Mouse (Mus musculus) spleen, embryonic (tissue): ENCODE measurements around the gene Lrrc8d.

ENCODE experiments used
- CTCF ChIA-PET: fragments of 350-600 bp; sonication (Branson Sonifier 250); formaldehyde crosslinking; loops from one replicate; lab custom pipeline; 2022; lab: Charles Lee

The Lrrc8d gene

DNA sequence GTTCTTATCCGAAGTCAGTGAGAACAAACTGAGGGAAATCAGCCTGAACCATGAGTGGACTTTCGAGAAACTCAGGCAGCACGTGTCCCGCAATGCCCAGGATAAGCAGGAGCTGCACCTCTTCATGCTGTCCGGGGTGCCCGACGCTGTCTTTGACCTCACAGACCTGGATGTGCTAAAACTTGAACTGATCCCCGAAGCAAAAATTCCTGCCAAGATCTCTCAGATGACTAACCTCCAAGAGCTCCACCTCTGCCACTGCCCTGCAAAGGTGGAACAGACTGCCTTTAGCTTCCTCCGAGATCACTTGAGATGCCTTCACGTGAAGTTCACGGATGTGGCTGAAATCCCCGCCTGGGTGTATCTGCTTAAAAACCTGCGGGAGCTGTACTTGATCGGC lies 113.3 kb downstream of the Lrrc8d start:
- CTCF ChIA-PET: no interaction called here

DNA sequence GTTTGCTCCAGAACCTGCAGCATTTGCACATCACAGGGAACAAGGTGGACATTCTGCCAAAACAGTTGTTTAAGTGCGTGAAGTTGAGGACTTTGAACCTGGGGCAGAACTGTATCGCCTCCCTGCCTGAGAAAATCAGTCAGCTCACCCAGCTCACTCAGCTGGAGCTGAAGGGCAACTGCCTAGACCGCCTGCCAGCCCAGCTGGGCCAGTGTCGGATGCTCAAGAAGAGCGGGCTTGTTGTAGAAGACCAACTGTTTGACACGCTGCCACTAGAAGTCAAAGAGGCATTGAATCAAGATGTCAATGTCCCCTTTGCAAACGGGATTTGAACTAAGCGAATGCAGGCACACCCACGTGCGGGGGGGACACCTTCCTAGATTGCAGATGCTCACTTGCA lies 114.2 kb downstream of the Lrrc8d start:
- CTCF ChIA-PET: no interaction called here

DNA sequence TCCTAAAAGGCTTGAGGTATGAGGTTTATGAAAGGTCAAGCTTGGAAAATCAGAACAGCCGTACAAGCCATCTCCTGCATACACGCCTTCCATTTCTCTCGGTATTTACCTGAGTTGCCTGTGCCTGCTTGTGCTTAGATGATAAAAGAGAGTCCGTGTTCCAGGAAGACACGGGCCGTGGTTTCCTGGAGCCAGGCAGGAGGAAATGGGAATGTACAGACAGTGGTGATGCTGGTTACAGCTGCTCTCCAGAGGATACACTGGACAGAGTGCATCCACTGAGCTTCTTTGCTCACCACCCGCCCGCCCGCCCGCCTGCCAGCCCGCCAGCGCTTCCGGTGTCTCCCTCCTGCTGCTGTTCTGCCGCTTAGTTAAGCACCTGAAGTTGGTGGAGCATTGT lies 116.3 kb downstream of the Lrrc8d start:
- CTCF ChIA-PET: no interaction called here

DNA sequence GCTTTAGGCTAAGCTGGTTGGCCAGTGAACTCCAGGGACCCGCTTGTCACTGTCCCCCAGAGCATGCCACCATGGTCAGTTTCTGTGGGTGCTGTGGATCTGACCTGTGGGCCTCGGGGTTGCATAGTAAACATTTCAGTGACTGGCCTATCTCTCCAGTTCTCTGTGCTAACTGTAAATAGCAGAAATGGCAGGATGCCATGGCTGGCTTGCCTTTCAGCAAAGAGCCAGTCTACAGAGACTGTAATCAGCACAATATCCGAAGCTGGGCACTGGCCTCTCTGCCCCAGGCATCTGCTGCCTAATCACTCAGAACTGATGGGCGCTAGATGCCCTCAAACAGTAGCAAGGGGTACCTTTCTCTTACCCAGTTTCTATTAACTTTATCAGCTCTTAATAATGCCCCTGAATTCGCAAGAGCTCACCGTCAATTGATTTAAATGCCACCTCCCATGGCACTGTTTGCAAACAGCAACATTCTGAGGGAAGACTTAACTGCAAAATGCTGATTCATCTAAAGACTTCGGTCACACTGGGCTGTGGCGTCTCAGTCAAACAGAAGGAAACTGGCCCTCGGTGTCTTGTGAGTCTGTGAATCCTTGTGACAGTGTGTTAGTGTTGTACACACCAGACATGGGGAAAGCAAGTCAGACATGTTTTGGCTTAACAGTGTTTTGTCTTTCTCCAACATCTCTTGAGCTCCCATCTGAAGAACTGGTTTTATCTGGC lies 117.6 kb downstream of the Lrrc8d start:
- CTCF ChIA-PET: no interaction called here

DNA sequence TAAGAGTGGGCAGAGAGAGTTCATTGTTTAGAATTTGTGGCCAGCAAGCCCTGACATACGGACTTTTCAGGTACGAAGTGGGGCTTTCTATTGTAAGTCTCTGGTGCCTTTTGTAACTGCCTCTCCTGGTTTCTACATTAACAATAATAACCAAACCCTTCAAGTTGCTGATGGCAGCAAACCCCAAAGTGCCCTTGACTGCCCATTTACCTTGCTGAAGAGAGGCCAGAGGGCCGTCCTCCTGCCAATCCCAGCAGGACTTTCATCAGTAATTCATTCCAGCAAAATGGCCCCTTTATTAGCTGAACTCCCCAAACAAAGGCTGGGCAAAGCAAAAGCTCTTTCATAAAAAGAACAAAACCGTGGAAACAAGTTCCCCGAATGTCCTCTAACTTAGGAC lies 118.6 kb downstream of the Lrrc8d start:
- CTCF ChIA-PET: no interaction called here

DNA sequence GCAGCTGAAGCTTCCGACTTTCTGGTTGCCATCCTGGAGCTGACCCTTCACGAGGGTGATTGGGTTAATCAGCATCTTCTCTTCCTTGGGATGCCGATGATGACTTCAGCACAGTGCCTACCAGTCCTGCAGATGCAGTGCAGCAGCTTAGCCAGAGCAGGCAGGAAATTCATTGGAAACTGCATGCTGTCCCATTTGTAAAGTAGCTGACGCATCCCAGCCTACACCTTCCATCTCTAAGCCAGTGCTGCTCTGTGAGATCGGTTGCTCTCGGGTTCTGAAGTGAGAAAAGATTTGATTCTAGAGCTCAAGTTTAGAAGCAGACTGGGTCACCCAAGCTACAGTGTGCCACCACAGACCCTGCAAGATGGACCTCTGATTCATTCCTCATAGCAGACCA lies 121.6 kb downstream of the Lrrc8d start:
- CTCF ChIA-PET: no interaction called here

DNA sequence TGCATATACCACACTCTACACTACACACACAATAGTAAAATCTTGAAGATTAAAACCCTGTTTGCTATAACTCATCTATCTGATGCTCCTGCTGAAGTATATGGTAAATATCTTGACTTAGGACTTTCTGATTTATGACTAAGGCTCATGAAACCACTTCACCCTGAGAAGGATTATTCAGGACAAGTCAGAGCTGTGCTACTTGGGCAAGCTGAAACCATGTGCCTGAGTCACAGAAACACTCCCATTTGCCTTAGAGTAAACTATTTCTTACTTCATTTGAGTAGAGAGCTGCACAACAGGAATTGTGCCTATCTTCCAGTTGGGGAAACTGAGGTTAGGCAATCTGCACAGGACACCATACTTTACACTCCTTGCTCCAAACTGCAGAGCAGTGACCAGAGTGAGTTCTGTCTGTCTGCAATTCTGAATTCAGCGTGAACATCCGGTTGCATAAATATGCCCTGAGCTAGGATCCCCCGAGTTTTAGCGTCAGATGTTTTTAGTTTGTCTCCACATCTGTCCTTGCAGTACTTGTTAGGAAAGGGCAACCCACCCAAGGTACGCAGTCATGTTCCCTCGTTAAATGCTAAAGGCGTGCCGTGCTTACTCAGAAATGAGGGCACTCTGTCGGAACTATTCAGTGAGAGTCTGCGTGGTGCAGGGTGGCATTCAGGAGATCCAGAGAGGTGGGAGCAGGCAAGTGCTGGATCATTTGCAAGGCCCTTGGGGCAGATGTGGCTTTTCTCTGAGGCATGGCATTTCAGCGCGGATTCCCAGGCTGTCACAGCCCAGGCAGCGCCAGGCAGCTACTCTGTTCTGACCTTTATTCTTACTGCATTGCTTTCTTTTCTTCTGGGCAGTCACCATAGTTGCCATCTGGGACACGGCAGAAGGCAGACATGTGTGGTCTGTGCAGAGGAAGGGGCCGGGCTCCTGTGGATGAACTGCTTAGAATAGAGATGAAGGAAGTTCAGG lies 123.0 kb downstream of the Lrrc8d start:
- CTCF ChIA-PET: no interaction called here

DNA sequence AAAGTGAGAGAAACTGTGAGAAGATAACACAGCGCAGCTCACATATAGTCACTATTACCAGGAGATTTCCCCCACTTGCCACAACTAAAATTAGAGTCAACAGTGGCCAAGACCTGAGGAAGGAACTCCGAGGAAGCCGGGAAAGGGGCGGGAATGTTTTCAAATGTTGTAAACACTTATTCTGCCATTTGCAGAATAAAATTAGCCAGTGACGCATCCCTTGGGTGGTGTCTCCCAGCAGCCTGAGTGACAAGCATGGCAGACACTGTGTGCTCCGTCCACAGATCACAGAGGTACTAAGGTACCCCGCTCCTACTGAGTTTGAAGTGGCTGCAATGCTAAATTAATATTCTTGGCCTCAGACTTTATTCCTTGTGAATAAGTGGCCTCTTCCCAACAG lies 124.5 kb downstream of the Lrrc8d start:
- CTCF ChIA-PET: no interaction called here

DNA sequence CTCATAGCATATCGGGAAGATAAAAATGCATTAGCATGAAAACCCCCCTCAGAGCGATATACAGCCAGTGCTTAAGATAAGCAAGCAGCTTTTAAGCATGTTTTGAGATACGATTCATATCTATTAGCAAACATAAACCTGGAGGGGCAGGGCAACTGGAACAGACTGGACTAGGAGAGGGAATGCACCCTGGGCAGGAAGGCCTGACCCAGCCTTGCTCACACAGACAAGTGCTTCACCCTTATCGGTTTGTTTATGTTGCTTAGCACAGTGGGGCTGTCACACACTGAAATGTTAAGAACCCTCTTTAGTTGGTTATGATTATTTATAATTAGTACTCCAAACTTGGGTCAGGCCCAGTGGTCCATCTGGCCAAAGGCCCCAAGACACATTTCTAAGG lies 125.1 kb downstream of the Lrrc8d start:
- CTCF ChIA-PET: no interaction called here

DNA sequence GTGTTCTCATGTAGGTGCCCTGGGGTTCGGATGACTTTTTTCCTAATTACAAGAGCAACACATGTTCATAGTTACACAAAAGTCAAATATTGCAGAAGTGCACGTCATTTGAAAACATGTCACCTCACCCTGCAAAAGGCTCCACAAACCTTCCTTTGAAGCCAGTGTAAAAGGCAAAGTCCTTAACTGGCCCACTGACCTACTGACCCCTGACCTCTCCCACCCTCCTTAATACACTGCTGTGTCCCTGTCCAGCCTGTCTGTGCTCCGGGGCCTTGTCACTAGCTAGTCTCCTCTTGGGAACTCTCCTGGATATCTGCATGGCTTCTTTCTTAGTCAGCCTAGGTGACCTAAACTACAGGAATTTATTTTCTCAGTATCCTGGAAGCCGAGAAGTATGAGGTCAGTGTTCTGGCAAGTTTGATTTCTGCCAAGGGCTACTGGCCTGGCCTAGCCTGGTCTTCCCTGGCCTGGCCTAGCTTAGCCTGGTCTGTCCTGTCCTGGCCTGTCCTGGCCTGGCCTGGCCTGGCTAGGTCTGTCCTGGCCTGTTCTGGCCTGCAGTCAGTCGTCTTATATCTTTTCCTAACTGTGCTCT lies 127.2 kb downstream of the Lrrc8d start:
- CTCF ChIA-PET: no interaction called here

DNA sequence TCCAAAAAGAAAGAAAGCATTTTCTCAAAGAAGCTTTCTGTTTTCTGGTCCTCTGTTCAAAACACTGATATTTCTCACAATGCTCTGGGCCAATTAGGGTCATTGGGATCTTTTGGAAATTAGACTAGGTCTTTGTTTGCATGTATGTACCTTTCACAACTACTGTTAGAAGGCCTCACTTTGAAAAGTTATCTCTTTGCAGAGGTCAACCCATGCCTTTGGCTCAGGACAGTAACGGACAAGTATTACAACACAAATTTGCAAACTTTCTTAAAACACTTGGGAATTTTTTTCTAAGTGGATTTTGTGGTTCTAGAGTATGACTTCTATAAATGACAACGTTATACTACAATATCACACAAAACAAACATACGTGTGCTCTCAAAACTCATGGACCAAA lies 128.3 kb downstream of the Lrrc8d start:
- CTCF ChIA-PET: interaction anchor here (0.7 kb wide), 1 partner anchor 130 kb away, joined by 3 read pairs; no protein-coding TSS in a partner anchor

DNA sequence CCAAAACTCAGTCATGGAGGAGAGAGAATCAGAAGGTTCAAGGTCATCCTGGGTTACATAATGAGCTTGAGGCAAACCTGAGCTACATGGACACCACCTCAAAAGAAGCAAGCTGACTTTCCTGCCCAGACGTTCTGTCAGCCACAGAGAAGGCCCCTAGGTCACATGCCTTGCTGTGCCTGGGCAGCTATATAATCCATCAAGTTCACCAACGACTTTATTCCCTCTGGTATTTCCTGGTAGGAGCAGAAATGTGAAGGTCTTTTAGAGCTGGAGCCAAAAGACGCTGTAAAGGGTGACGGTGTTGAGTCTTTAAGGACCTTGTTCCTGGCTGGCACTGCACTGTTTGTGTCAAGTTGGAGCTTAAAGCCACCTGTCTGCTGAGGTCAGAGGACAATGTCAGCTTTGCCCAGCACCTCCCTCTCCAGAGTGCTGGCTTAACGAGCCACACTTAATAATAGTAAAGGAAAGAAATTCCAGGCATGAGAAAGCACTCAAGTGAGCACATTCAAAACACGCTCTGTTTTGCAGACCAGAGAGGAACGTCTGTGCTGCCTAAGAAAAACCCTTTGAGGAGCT lies 129.3 kb downstream of the Lrrc8d start:
- CTCF ChIA-PET: no interaction called here

DNA sequence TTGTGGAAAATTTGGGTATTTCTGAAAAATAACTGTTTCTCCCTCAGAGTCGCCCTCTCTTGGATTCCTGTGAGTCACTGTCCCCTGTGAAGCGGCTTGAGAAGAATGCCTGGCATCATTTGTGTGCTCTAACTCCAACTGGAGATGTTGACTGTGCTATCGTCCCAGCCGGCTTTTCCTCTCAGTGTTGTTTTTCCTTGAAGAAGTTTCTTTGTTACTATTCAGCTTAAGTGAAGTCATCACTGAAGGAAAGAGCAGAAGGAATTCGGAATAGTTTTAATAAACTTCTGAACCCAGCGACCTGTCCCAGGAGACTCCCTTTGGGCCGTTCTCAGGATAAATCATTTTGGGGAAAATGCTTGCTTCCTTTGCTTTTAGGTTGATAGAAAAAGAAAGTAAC lies 132.4 kb downstream of the Lrrc8d start:
- CTCF ChIA-PET: interaction anchor here (0.6 kb wide), 1 partner anchor 1609 kb away, joined by 7 read pairs; no protein-coding TSS in a partner anchor

DNA sequence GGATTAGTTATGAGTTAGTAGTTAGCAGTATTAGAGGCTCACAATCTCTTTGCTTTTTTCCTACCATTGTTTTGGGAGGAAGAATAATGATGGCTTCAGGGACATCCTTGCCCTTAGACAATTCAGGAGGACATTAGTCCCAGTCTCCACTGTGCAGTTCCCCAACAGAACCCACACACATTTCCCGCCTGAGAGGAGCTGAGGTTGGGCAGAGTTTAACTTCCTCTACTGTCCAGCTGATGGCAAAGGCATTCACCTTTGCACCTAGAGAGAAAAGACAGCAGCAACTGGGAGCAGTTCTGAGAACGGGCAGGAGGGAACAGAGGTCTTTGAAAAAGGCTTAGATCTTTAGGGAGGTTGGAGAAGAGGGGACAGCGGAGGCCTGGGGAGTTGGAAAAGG lies 134.2 kb downstream of the Lrrc8d start:
- CTCF ChIA-PET: no interaction called here

DNA sequence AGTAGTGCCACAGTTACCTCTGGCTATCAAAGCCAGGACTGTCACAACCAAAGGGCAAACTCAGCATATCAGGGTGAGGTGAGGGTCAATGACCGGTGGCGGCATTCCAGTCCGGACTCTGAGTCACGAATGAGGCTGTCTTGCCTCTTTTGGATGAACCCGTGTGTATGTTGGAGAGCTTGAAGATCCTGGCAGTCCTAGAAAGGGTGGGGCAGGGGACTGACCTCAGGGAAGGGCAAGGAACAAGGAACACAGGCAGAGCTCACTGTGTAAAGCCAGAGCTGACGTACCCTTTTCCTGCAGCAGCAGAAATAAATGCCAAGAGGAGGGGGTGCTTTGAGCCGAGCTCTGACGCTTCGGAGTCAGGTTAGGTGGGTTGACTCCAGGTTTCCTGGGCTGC lies 136.2 kb downstream of the Lrrc8d start:
- CTCF ChIA-PET: no interaction called here

DNA sequence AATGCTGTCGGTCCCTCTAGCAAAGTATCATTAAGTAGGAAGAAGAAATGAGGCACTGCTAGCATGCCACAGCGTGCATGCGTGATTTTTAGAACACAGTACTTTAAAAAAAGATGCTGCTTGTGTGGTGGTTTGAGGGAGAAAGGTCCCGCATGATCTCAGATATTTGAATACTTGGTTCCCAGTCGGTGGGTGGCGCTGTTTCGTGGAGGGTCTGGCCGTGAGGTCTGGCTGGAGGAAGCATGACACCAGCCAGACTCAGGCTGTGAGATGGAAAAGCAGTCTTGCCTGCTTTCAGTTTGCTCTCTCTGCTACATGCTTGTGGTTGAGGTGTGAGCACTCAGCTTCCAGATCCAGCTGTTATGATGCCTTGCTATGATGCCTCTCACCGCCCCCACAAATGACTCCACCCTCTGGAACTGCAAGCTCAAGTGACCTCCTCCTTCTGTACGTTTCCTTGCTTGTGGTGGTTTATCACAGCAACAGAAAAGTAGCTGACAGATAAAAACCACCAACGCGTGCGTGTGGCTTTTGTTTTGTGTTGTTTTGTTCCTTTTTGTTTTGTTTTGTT lies 140.1 kb downstream of the Lrrc8d start:
- CTCF ChIA-PET: no interaction called here

DNA sequence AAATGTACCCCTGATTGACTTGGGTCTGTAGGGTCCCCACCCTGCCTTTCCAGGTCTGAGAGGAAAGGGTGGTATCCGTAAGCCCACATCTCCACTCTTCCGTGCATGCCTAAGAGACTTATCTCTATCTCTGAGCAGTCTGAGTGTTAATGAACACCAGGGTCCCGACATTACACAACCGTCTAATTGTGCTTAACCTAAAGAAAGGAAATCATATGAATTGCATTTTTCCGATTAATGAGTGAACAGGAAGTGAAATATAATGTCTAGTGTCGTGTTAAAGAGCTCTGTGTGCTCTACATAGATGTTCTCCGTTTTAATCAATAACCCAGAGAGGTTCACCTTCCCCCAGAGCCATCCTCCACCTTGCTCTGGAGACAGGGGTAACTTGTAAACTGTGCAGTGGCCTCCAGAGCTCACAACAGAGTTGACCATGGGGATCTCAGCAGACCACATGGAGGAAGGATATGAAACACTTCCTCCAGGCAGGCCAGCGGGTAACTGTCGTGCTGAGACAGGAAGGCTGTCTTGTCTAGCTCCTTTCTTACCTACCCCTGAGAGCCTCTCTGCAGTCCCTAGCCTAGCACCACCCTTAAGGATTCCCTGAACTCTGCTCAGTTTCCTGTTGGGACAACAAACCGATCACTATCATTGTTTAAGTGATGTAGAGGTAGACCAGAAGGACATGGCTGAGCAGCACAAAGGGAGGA lies 144.4 kb downstream of the Lrrc8d start:
- CTCF ChIA-PET: no interaction called here

DNA sequence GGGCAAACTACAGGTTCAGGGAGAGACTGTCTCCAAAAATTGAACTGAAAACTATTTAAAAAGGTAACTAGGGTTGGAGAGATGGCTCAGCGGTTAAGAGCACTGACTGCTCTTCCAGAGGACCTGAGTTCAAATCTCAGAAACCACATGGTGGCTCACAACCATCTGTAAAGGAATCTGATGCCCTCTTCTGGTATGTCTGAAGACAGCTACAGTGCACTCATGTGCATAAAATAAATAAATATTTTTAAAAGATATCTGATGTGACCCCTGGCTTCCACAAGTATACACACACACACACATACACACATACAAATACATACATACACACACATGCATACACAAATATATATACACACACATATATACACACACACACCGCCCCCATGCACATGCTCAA lies 145.3 kb downstream of the Lrrc8d start:
- CTCF ChIA-PET: no interaction called here

DNA sequence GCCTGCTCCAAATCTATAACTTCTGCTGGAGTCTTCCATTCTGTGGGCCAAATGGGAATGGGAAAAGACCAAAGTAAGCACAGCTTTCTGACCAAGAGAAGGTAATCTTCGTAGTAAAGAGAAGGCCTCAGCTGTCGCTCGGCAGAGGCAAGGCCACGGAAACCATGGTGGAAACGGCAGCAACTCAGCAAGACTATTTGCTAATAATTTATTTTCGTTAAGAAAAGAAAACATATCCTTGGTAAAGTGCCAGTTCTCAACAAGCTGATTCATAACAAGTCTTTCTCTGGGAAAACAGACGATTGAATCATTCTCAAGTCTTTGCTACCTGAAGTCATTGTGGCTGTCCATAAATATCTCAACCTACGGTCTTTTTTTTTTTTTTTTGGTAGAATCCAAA lies 148.0 kb downstream of the Lrrc8d start:
- CTCF ChIA-PET: no interaction called here

DNA sequence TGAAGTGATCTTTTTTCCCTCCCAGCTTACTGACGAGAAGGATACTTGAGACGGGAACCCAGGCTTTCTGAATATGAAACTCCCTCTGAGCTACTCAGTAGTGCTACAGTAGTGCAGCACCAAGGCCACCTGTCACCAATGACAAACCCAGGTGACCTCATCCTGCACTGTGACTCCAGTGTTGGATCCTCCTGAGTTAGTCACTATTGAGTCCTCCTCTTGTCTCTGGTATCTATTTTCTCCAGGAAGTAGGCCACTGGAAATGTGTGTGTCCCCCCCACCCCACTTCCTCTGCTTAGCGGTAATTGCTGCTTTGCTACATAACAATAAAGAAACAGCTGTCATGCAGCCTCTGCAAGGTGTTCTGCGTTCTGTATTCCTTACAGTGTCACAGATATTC lies 149.5 kb downstream of the Lrrc8d start:
- CTCF ChIA-PET: no interaction called here

DNA sequence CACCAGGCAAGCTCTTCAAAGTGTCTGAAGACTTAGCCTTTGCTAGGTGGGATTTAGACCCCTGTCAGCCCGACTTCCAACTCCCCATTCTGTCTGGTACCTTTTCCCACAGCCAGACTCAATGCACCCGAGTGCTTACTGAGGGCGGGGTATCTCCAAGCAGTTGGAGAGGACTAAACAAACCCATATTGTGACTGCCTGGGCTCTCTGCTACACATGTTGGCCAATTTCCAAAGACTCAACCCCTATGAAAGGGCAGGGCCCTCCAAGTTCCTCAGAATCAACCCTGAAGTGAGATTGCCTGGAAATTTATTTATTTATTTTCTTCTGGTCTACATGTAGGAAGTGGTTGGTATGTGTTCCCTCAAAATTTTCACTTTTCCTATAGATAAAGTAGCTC lies 149.9 kb downstream of the Lrrc8d start:
- CTCF ChIA-PET: no interaction called here
